Mouse (Mus musculus) retina, adult 2 months (tissue): ENCODE measurements at regions not wholly inside any gene's neighbourhood (a gene's known extent, or its start where the extent isn't known, plus 50 kb on each side); places are given as distances from the start of the nearest gene placed in this dataset.
"Not testable (repeated sequence)": the region's sequence is repeated elsewhere in the genome, so short reads cannot be mapped to it uniquely, and the experiment has no call there.

Experiments
- DNase-seq: peaks from one replicate; pipeline ENCODE4 v3.0.0-alpha.2; 2012; ENCODE audit warnings: low read depth, low spot score

DNA sequence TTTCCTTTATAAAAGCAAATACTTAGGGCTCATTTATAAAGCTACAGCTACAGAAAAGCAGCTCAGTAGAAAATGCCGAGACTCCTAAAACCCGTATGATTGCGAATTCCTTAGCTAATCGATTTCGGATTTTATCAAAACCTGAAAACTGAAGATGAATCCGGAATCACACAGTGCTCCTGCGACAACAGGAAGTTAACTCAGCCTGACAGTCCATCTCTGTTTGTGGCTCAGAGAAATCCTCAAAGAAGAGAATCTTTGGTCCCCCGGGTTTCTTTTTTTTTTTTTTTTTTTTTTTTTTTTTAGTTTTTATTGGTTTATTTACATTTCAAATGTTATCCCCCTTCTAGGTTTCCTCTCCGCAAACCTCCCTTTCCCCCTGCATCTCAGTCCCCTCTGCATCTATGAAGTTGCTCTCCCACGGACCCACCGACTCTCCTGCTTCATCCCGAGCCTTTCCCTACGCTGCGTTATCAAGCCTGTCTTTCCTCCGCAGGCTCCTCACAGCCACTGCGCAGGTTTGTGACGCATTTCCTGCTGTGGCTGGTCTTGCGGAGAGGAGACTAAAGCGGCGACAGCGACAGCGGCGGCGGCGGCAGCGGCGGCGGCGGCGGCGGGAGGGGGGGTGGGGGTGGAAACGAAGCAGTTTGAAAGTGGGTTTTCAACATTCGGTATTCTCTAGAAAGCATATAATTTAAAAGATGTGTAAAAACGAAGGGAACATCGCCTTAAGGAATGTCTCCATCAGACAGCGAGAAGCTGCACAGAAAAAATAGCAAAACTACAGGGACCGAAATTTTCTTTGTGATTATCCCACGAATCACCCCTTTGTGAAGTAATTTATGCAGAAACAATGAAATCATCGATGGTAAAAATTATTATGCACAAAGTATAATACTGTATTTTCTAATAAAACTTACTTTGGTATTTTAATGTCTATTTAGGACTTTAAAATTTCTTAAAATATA lies 352.3 kb upstream of the Snrpn start:
- DNase-seq = not testable (repeated sequence)

DNA sequence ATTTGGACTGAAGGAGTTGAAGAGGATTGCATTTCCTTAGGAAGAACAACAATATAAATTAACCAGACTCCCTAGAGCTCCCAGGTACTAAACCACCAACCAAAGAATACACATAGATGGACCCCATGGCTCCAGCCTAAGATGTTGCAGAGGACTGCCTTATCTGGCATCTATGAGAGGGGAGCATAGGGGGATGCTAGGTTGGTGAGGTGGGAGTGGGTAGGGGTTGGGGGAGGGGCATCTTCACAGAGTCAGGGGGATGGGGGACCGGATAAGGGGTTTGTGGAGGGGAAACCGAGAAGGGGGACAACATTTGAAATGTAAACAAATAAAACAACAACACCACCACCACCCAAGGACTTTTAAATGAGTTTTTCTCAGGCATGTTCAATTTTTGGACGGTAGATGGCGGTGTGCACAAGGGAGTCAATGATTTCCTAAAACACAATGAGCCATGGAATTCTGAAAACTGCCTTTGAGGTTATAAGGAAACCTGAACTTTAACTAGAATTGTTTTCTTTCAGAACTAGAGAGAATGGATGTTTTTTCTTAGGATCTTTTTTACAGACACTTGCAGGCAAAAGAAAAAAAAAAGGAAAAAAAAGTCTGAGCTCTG lies 347.9 kb upstream of the Snrpn start:
- not testable (repeated sequence) for DNase-seq

DNA sequence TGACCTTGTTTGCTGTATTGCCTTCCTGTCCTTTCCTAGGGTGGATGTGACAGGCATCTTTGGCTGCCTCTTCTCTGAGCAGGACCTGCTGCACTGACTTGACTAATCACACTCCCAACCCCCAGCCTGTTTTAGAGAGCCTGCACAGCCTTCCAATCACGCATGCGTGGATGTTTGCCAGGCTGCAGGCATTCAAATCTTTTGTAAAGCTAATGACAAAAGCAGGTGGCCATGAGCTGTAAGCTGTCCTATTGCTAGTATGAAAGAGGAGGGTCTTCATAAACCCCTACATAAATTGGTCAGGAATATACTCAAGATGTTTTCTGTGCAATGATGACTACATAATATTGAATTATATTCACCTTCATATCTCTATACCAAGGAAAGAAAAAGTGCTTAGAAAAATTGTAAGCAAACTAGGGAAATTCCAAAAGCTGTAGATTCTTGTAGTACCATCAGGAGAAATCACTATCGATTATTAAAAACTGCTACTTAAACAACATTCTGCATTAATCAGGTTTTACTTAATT lies 310.1 kb upstream of the Snrpn start:
- DNase-seq = not testable (repeated sequence)

DNA sequence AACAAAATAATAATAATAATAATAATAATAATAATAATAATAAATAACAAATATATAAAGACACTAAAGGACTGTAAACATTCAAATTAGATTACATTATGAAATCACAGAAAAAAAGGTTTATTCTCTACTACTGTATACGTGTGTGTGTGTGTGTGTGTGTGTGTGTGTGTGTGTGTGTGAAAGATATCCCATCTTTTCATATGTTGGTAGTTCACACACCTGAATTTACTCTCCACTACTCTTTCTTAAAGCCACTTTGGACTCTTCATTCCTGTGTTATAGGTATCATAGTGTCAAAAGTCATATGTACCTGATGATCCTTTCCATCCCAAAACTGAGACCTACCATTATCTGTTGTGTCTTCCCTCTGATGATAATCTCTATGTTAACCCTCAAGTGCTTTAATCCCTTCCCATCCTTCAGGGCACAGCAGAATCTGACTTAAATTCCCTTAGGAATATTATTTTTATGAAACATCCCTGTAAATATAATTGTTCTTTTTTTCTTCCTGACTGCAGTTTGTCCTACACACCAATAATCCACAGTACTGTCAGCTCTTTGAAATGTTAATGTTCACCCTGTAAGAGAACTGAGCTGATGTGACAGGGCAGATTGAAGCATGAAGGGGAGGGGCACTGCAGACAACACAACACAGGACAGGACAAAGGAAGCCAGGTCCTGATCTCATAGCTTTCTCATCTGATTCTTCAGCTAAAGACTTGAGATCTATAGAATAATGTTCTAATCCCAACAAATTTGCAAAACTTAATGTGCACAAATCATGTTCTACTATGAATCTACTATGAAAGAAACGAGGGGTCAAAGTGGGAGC lies 309.4 kb upstream of the Snrpn start:
- DNase-seq = not testable (repeated sequence)

DNA sequence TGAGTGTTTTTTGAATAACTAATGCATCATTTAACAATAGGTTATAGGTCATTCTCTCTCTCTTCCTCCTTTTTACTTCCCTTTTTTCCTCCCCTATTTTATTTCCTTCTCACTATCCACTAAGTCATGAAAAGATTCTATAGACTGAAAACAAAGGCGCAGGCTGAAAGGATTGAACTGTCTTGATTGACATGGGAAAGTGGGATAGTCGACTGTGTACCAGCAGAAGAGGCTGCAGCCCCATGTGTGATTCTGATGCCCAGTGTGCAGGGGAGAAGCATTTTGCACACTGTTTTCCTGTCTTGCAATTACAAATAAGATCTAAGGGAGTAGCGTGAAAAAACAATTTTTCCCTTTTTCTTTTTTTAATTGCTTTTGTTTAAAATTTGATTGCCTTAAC lies 298.8 kb upstream of the Snrpn start:
- no peak for DNase-seq

DNA sequence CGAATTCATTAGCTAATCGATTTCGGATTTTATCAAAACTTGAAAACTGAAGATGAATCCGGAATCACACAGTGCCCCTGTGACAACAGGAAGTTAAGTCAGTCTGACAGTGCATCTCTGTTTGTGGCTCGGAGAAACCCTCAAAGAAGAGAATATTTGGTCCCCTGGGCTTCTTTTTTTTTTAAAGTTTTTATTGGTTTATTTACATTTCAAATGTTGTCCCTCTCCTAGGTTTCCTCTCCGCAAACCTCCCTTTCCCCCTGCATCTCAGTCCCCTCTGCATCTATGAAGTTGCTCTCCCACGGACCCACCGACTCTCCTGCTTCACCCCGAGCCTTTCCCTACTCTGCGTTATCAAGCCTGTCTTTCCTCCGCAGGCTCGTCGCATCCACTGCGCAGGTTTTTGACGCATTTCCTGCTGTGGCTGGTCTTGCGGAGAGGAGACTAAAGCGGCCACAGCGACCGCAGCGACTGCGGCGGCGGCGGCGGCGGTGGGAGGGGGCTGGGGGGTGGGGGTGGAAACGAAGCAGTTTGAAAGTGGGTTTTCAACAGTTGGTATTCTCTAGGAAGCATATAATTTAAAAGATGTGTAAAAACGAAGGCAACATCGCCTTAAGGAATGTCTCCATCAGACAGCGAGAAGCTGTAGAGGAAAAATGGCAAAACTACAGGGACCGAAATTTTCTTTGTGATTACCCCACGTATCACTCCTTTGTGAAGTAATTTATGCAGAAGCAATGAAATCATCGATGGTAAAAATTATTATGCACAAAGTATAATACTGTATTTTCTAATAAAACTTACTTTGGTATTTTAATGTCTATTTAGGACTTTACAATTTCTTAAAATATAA lies 251.2 kb upstream of the Snrpn start:
- DNase-seq = peak; percentile 61

DNA sequence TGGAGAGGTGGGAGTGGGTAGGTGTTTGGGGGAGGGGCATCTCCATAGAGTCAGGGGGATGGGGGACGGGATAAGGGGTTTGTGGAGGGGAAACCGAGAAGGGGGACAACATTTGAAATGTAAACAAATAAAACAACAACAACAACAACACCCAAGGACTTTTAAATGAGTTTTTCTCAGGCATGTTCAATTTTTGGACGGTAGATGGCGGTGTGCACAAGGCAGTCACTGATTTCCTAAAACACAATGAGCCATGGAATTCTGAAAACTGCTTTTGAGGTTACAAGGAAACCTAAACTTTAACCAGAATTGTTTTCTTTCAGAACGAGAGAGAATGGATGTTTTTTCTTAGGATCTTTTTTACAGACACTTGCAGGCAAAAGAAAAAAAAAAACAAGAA lies 246.9 kb upstream of the Snrpn start:
- DNase-seq = not testable (repeated sequence)

DNA sequence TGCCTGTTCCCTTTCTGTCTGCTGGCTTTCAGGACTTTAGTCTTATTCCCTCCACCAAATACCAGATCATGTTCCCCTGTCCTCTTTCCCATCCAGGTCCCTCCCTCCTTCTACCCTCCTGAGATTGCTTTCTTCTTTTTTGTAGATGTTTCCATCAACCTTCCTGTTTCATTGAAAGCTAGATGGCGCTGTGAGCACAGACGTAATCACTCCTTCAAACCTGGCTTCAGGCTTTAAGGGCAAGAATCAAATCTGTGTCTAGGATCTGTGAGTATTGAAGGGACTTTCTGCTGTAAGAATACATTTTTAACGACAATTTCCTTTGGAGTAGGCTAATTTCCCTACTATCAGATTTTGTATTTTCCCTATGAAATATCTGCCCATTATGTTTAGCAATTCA lies 234.0 kb upstream of the Snrpn start:
- not testable (repeated sequence) for DNase-seq

DNA sequence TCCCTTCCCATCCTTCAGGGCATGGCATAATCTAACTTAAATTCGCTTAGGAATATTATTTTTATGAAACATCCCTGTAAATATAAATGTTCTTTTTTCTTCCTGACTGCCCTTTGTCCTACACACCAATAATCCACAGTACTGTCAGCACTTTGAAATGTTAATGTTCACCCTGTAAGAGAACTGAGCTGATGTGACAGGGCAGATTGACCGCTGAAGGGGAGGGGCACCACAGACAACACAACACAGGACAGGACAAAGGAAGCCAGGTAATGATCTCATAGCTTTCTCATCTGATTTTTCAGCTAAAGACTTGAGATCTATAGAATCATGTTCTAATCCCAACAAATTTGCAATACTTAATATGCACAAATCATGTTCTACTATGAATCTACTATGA lies 212.2 kb upstream of the Snrpn start:
- not testable (repeated sequence) for DNase-seq
